Mouse (Mus musculus) liver, postnatal 0 days (tissue): ENCODE measurements around the gene Blm. TPM values are rescaled to one million over a fixed set of nuclear protein-coding genes. Genes with fewer than 3 reads are reported as not detected.
A peak's percentile ranks its signal among the peaks of the same experiment; 100 is the strongest.

Experiments used
- ATAC-seq: fragments of 200-750 bp; cut with Nextera tagmentation; 2 replicates; pipeline ENCODE4 v1.8.0; 2017; ENCODE audit warnings: mild to moderate bottlenecking, moderate library complexity
- DNase-seq: peaks from one replicate; pipeline ENCODE4 v3.0.0-alpha.2; 2016
- H3K27ac ChIP-seq: fragments of 300-500 bp; sonication (generic); 2 replicates; pipeline ENCODE4 v1.5.1; 2014; ENCODE audit warnings: antibody characterized with exemption, moderate library complexity, mild to moderate bottlenecking, low read depth
- H3K27me3 ChIP-seq: fragments of 300-500 bp; sonication (generic); 2 replicates; pipeline ENCODE4 v1.6.1; 2014; ENCODE audit warnings: low read length, control low read depth, mixed read lengths; ENCODE audit not compliant: insufficient read depth
- H3K36me3 ChIP-seq: fragments of 300-500 bp; sonication (generic); replicated peaks from 2 replicates; pipeline ENCODE4 v1.6.1; 2014; ENCODE audit warnings: mild to moderate bottlenecking, control low read depth, low read length, moderate library complexity, mixed read lengths; ENCODE audit not compliant: insufficient read depth
- H3K4me1 ChIP-seq: fragments of 300-500 bp; sonication (generic); 2 replicates; pipeline ENCODE4 v1.6.1; 2014; ENCODE audit warnings: antibody characterized with exemption, mild to moderate bottlenecking, control low read depth; ENCODE audit not compliant: insufficient read depth
- H3K4me2 ChIP-seq: fragments of 300-500 bp; sonication (generic); 2 replicates; pipeline ENCODE4 v1.6.1; 2014; ENCODE audit warnings: low read depth, mild to moderate bottlenecking, low read length, moderate library complexity, mixed read lengths
- H3K4me3 ChIP-seq: fragments of 300-500 bp; sonication (generic); 2 replicates; pipeline ENCODE4 v1.5.1; 2014; ENCODE audit warnings: low read depth, low read length
- H3K9ac ChIP-seq: fragments of 300-500 bp; sonication (generic); replicated peaks from 2 replicates; pipeline ENCODE4 v1.6.1; 2014; ENCODE audit warnings: mild to moderate bottlenecking, moderate library complexity
- H3K9me3 ChIP-seq: fragments of 300-500 bp; sonication (generic); 2 replicates; pipeline ENCODE4 v1.6.1; 2016; ENCODE audit warnings: mild to moderate bottlenecking, control low read depth, low read length, mixed read lengths
- CTCF ChIP-seq: sonication (generic); IDR thresholded peaks from 2 replicates; pipeline ENCODE4 v1.5.1; 2016; ENCODE audit warnings: antibody characterized with exemption, low read depth
- EP300 ChIP-seq: IDR thresholded peaks from 2 replicates; pipeline ENCODE4 v1.6.1; 2016; ENCODE audit warnings: antibody characterized with exemption, low read depth, mild to moderate bottlenecking
- WGBS: fragments of 180-500 bp; shearing (Covaris S2); extraction: QIAGEN DNeasy Blood & Tissue Kit; methylation state at CpG from one replicate; pipeline ENCODE4 v1.1.7; 2014; ENCODE audit not compliant: insufficient replicate concordance; 5-methylcytosine and 5-hydroxymethylcytosine counted together
- polyA plus RNA-seq: library from polyadenylated mRNA; unstranded; fragments of >200 nt; fragmentation: Nextera tagmentation; extraction: Ambion mirVana; gene quantifications from 2 replicates; pipeline ENCODE4 v1.2.1, GENCODE M21; 2015

Blm gene
- polyA plus RNA-seq, 1 experiment from 2014 or later, result 11.8 TPM

DNA sequence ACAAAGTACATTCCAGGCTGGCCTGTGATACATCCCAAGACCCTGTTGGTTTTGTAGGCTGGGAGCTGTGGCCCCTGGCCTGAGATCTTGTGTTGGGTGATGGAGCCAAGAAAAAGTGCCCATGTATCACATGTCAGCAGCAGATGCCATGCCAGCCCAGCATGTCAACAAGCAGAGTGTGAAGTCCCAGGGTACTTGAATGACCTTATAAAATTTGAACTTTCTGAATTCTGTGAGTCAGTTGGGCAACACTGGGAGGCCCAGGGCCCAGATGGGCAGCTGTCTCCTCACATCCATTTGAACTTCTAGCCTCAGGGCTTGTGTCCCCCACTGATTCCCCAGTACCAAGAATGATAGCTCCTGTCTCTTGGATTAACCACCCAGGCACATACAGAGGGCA is 117.3 kb downstream of the Blm start:
- peaks cover 23% of the 10 kb centered on the region for H3K4me1 ChIP-seq
- no peak for TF ChIP-seq CTCF
- no peak for TF ChIP-seq EP300
- H3K27me3 ChIP-seq, result no peaks in the 10 kb centered on the region
- DNase-seq (no peak), ATAC-seq (0 out of 2 replicates have a peak, but pooled peaks have one; percentile 25)
- H3K4me2 ChIP-seq, result no peak overlapping the region
- H3K9ac ChIP-seq, result no peak overlapping the region
- no peaks in the 10 kb centered on the region for H3K9me3 ChIP-seq
- no peak overlapping the region for H3K4me3 ChIP-seq
- no peak overlapping the region for H3K27ac ChIP-seq
- no peaks in the 10 kb centered on the region for H3K36me3 ChIP-seq

DNA sequence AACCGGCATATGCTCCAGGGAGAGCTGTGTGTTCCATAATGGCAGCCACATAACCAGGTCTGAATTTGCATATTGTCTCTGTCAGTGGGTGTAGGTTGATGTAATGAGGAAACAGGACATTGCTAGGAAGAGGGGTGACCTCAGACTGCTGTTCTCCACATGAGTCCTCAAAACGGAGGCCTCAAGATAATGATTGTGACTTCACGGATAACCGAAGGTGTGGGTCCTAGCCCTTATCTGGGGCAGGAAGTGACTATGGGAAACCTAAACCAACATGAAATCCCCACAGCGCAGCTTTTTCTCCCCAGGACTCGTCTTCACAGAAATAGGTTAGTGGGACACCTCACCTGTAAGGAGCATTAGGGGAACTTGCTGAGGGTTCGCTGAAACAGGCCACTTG is 118.0 kb downstream of the Blm start:
- Histone ChIP-seq H3K36me3 (no peaks in the 10 kb centered on the region), H3K27ac (no peak overlapping the region), H3K27me3 (no peaks in the 10 kb centered on the region), H3K4me3 (no peak overlapping the region), H3K9me3 (no peaks in the 10 kb centered on the region), H3K4me1 (peaks cover 23% of the 10 kb centered on the region), H3K9ac (no peak overlapping the region), H3K4me2 (no peak overlapping the region)
- ATAC-seq (no peak), DNase-seq (no peak)
- WGBS, result 44% methylated on average over 7 of the region's 7 CpGs
- TF ChIP-seq EP300, result no peak
- no peak for TF ChIP-seq CTCF

DNA sequence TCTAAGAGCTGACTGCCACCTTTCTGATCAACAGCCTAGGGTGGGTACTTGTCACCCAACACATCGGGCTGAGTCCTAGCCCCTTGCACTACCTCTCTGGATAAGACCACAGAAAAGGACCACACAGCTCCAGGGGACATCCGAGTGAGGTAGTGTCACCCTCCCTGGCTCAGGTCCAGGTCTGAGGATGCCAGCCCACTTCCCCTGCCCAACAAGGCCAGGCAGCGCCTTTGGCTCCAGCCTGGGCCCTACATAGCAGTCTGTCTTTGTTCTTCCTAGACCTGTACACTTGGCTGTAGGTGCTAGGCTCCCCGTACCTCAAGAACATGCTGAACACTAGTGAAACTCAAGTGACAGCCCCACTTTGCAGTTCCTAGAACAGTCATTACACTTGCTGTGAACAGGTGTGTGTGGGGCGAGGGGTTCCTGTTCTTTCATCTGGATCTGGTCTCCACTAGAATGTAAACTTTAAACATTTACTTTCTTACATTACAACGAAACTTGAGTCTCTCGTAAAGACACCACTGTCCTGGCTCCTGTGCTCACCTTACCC is 120.5 kb downstream of the Blm start:
- DNase-seq (no peak), ATAC-seq (no peak)
- Histone ChIP-seq H3K27ac (no peak overlapping the region), H3K9ac (no peak overlapping the region), H3K4me3 (no peak overlapping the region), H3K9me3 (no peaks in the 10 kb centered on the region), H3K27me3 (no peaks in the 10 kb centered on the region), H3K4me1 (peaks cover 14% of the 10 kb centered on the region; the same call in 1 of the 2 replicates), H3K36me3 (no peaks in the 10 kb centered on the region), H3K4me2 (no peak overlapping the region)
- no peak for TF ChIP-seq EP300
- TF ChIP-seq CTCF, result no peak
- whole genome bisulfite sequencing, result 68% methylated on average over 7 of the region's 7 CpGs

DNA sequence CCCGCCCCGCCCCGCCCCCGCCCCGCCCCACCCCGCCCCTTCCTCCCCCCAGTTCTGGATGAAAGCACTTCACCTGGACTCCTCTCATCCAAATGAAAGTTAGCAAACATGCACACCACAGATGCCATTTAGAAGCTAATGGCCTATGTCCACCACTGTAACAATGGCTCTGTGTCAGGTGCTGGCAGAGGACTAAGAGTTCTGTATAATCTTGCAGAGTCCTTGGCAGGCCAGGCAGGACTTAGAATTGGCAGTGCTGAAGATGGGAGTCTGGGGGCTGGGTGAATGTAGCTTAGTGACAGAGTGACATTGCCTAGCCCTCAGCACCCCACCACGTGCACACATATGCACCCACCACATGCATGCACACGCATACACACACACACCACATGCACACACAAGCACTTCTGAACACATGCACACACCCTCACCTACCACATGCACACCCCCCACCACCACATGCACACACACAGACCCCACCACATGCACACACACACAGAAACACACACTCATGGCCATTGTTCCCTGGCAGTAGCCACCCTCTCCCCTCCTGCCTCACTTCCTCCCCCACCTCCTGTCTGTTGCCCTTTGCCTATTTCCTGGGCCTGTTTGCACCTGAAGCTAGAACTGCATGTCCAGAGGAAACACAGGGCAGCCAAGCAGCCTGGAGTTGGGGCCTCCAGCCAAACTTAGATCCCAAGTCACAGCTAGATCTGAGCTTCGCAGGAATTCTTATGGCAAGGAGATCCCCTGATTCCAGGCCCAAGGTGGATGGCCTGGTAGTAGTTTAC is 121.2 kb downstream of the Blm start:
- Histone ChIP-seq H3K4me1 (peaks cover 14% of the 10 kb centered on the region; the same call in 1 of the 2 replicates), H3K4me2 (no peak overlapping the region), H3K9me3 (no peaks in the 10 kb centered on the region), H3K9ac (no peak overlapping the region), H3K27me3 (no peaks in the 10 kb centered on the region), H3K4me3 (no peak overlapping the region), H3K36me3 (no peaks in the 10 kb centered on the region), H3K27ac (no peak overlapping the region)
- WGBS, result 78% methylated on average over 9 of the region's 9 CpGs
- TF ChIP-seq CTCF, result no peak
- TF ChIP-seq EP300, result no peak
- DNase-seq, result no peak
- ATAC-seq, result no peak

DNA sequence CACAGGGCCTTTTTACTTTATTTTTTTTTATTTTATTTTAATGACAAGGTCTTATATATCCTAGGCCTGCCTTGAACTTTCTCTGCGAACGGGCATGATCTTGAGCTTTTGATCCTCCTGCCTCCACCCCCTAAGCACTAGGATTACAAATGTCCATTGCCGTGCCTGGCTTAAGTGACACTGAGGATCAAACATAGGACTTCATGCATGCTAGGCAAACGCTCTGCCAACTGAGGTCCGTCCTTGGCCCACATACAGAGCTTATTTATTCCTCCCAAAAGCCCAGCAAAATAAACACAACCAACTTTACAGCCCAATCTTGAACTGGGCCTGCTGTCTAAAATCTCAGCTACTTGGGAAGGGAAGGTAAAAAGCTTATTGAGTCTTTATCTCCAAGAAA is 122.1 kb downstream of the Blm start:
- DNase-seq (no peak), ATAC-seq (no peak)
- Histone ChIP-seq H3K4me3 (no peak overlapping the region), H3K4me1 (peaks cover 10% of the 10 kb centered on the region; the same call in 1 of the 2 replicates), H3K36me3 (no peaks in the 10 kb centered on the region), H3K27ac (no peak overlapping the region), H3K9me3 (no peaks in the 10 kb centered on the region), H3K4me2 (no peak overlapping the region), H3K27me3 (no peaks in the 10 kb centered on the region; the same call in 1 of the 2 replicates), H3K9ac (no peak overlapping the region)
- TF ChIP-seq EP300, result no peak
- TF ChIP-seq CTCF, result no peak
- WGBS, result 77% methylated on average over 5 of the region's 5 CpGs

DNA sequence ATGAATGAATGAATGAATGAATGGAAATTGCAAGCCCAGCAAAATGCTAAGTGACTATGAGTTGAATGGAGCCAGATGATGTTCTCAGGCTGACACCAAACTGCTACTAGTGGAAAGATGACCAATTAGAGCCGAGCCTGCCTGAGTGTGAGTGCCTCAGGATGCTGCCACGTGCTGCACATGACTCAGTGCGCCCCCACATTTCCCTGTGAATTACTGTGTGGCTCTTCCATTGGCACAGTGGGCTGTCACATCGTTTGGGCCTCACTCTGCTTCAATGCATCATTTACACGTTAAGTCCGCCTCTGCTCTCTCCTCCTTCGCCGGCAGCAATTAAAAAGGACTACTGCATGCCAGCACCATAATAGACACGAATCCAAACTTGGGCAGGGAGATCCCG is 122.6 kb downstream of the Blm start:
- Histone ChIP-seq H3K9me3 (no peaks in the 10 kb centered on the region), H3K36me3 (no peaks in the 10 kb centered on the region), H3K4me3 (no peak overlapping the region), H3K27me3 (no peaks in the 10 kb centered on the region; the same call in 1 of the 2 replicates), H3K4me2 (no peak overlapping the region), H3K4me1 (peaks cover 10% of the 10 kb centered on the region; the same call in 1 of the 2 replicates), H3K9ac (no peak overlapping the region), H3K27ac (no peak overlapping the region)
- no peak for ATAC-seq
- WGBS, result 79% methylated on average over 10 of the region's 10 CpGs
- no peak for TF ChIP-seq EP300
- no peak for TF ChIP-seq CTCF
- no peak for DNase-seq
